Mouse (Mus musculus): ENCODE results near the gene Dydc1. TPM values are rescaled to one million over a fixed set of nuclear protein-coding genes. Genes with fewer than 3 reads are reported as not detected.
"Not testable (repeated sequence)": the region's sequence is repeated elsewhere in the genome, so short reads cannot be mapped to it uniquely, and the experiment has no call there.

The Dydc1 gene
- not detected for total RNA-seq (2021)

DNA sequence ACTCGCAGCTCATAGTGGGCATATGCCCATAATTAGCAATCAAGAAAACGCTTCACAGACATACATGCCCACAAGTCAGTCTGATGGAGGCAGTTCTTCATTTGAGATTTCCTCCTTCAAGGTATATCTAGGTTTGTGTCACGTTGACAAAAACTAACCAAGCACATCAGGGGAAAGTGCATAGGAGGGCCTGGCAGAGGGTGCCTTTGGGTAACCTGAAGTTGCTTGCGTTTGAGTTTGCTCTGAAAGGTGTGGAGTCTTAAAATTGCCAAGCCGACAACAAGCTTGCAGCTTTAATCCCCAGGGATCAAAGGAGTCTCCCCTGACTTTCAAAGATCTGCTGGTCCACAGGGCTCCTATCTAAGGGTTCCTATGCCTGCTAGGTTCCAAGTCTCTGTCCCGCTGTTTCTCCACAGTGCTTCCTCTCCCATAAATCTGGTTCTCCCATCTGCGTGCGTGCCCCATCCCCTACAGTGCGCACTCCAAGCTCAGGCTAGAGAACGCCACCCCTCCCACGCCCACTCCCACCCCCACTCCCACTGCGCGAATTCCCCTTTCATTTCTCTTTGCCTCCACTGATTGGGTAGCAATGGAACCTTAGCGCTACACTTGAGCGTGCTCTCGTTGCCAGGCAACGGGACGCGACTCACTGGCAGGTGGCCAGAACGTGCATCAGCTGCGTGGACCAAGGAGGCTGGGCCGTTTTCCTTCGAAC lies at the start of gene Dydc1:
TSS of gene Dydc1 (plus strand) at position 683 of the 715 bp plus-strand sequence.
- DNase-seq: peak; percentile 24 to 46
- intact Hi-C loops (cut with DNase I): no loop called here

DNA sequence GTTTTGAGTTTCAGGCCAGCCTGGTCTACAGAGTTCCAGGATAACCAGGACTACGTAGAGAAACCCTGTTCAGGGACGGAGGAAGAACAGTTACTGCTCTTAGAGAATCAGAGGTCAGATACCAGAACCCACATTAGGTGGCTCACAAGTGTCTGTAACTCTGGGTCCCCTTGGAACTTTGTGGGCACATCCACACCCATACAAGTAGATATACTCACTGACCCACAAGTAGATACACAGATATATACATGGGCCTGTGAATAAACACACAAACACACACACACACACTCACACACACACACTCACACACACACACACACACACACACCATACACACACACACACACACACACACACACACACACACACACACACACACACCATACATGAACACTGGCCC lies 47.6 kb upstream of the Dydc1 start:
- intact Hi-C loops (cut with DNase I): no loop called here
- no peak for DNase-seq

DNA sequence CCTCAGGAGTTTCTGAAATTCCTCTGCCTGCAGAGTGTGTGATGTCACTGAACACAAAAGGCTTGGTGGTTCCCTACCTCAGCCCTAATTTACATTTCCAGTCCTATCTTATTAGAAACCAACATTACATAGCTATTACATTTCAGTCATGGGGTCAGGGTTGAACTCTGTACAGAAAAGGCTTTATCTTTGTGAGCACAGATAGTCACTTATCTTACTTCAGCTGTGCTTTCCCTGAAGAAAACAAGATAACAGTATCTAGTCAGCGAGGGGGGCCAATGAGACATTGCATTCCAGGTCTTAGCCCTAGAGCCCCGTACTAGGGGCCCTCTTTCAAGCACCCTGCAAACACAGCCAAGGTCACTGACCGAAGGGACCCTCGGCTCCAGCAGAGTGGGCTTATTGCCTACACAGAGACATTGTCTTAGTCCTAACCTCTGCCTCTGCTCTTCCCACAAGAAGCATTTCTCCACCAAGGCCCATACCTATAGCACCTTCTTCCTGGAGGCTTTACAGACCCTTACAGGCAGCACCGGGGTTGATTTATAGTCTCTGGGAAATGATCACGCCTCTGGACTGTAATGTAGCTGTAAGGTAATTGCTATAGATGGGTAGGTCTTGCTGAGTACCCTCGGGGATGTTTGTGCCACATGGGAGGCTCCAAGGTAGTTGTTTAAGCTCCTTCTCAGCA lies 47.0 kb upstream of the Dydc1 start:
- DNase-seq: no peak
- intact Hi-C loops (cut with DNase I): no loop called here

DNA sequence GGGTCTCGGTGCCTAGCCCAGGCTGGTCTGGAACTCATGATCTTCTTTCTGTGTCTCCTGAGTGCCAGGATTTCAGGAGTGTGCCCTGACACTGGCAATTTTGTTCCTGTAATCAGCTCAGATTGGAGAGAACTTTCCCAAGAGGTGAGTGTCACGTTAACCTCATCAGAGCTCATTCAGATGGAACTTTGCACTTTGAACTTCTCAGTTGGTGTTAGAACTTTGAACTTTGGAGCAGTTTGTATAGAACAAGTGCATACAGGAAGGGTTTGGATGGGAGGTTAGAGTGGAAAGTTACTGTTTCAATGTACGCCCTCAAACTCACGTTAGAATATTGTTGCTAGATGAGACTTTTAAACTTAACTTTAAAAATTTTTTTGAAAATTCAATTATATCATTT lies 43.4 kb upstream of the Dydc1 start:
- DNase-seq: no peak

DNA sequence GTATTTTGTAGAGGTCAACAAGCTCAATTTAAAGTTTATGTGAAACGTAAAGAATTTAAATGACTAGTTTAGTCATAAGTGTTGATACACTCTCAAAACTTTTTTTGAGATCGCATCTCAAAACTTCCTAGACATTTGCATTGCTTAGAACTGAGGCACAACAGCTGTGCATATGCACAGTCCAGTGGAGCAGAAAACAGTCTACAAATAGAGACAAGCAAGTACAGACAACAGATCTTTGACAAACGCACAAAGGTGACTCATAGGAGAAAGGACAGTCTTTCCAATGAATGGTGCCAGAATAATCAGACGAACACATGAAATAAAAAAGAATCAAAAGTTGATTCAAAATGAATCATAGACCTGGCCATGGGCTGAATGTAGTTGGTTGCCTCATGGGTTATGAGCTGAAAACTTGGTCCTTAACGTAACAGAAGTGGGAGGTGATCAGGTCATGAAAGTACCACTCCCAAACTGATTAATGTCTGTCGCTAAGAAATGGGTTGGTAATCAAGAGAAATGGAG lies 41.7 kb upstream of the Dydc1 start:
- intact Hi-C loops (cut with DNase I): loop anchor here (10.0 kb wide), 1 partner anchor 1496 kb away; no protein-coding TSS in a partner anchor
- DNase-seq: no peak

More for the DNA sequence above, 43.4 kb upstream of the Dydc1 start:
- intact Hi-C loops (cut with DNase I): no loop called here

DNA sequence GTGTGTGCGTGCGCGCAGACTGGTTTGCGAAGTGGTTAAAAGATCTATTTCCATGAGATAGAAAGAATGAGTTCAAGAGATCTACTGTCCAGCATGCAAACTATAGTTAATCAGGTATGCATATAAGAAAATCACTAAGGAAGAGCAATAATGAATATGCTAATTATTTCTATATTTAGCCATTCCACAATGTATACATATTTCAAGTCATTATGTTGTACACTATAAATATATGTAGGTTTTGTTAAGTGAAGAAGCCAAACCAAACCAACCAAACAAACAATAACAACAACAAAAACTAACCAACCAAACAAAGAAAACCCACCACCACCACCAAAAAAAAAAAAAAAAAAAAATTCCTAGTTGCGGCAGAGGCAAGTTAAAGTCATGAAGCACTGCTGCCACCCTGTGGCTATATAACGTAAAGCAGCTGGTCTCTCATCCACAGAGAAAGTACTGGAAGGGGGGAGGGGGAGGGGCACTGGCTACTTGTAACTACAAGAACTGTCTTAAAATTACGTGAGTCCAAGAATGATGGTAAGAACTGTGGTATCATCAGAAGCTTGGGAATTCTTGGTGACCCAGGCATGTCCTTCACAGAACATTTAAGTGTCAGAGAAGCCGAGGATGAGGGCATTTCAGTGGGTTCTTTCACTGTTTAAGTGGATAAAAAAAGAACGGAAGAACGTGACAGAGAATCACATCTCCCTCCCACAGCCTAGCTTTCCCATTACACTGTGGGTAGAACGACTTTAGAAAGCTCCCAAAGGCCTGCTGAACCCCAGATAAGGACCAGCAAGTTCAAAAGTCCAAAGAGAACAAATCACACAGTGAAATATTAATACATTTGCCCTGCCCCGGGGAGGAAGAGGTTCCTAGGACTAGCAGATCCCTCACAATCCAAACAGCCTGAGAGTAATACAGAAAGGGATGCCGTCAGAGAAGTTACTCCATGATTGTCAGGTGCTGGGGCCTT lies 39.3 kb upstream of the Dydc1 start:
- peak; percentile 62 to 78 for DNase-seq
- intact Hi-C loops (cut with DNase I): loop anchor here (1.0 to 10.0 kb wide), 3 partner anchors 54 to 1499 kb away; no protein-coding TSS in a partner anchor

DNA sequence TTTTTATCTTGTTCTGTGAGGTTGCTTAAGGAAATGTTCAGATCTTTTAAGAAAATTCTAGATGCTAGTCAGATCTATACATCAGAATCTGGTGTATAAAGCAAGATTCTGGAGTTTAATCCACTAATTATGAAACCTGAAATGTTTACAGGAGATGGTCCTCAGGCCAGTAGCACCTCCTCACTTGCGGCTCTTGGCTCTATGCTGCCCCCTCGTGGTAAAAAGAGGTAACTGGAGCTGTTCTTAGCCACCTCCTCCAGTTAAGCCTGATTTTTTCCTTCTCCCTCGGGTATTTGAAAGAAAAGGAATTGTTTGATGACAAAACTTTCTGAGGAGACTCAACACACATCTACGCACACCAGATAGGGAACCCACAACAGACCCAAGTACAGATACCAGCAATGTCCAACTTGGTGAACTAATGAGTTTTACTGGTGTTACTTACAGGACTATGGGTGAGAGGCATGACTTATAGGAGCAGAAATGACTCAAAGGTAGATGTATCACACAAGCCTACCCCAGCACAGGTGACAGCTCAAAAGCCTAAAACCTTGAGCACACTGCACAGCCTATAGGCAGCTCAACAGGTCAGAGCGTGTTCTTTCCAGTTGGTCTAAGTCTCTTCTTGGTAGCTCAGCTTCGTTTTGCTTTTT lies 37.4 kb upstream of the Dydc1 start:
- peak; percentile 47 to 67 for DNase-seq
- intact Hi-C loops (cut with DNase I): loop anchor here (10.0 kb wide), 1 partner anchor 1500 kb away; no protein-coding TSS in a partner anchor

DNA sequence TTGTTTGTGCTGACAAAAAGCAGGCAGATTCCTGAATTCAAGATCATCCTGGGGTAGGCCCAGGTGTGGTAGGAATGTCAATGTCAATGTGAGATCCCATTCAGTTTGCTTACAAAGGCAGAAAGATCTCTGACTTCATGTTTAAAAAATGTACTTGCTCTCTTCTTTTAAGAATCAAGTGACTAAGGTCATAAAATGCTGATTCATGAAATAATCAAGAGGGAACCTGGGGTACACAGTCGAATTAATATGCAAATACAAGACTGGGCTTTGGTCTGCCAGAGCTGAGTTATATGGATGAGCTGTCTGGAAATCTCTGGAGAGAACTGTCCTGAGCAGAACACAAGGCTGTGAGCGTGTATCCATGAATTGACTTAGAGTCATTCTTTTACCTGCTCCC lies 25.3 kb upstream of the Dydc1 start:
- DNase-seq: no peak
- intact Hi-C loops (cut with DNase I): no loop called here

DNA sequence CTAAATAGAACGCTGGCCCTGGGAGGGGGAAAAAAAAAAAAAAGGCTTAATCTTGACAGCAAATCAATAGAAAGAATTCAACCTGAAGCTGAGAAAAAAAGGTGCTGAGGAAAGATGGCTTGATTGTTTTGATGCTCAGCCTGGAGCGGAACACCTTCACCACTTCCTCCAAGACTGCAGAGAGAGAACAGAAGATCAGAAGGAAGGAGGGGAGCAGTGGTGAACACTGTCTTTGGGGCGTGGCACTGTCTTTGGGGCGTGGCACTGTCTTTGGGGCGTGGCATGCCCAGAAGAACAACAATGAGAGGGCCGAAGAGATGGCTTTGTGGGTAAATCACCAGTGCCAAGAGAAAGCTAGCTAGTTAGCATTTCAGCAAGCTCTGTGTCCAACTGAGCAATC lies 22.2 kb upstream of the Dydc1 start:
- intact Hi-C loops (cut with DNase I): no loop called here
- no peak for DNase-seq

DNA sequence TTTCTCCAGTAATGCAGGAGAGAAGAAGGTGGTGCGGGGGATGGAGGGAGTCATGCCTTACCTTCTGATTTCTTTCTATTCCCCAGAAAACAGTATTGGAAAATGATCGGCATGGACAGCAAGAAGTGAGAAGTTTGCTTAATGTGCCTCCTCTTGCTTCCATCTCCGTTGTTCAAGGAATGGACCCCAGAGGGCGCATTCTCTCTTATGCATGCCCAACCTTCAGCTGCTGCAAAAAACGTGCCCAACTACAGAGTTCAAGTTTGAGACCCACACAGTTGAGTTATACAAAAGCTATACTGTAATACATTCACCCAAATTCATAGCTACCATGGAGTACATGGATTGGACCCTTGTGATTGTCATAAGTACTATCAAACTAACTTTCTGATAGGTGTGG lies 20.2 kb upstream of the Dydc1 start:
- no peak for DNase-seq
- intact Hi-C loops (cut with DNase I): no loop called here

DNA sequence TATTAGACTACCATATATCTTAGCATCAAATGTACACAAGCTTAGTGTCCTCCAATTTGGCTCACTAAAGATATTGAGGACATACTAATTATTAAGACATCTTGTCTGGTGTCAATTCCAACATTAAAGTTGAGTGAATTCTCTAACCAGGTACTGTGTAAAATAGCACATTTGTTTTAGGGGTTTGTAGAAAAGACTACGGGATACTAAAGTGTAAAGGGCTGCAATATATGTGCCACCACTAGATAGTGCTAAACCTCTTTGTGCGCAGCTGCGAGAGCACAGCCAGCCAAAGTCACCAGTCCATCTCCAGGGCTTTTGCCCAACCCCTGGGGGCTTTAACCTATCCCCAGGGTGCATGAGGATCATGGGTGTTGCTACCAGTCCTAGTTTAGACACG lies 19.5 kb upstream of the Dydc1 start:
- DNase-seq; intact Hi-C loops (cut with DNase I): not testable (repeated sequence)

DNA sequence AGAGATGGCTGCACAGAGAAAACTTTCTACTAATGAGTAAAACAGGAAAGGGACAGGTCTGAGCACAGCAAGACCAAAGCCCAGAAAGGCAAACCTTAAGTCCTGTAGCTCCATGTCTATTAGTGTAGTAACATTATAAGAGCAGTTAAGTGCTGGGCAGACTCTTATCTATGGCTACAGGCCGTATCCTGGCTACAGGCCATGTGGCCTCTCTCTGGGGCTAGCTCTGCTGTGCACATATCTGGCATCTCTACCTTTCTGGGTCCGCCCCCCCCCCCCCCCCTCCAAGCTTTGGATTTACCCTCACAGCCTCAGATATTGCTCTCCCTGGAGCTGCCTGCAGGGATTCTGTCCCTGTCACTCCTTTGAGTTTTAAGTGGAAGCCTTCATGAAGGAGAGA lies 7.5 kb upstream of the Dydc1 start:
- no peak for DNase-seq

DNA sequence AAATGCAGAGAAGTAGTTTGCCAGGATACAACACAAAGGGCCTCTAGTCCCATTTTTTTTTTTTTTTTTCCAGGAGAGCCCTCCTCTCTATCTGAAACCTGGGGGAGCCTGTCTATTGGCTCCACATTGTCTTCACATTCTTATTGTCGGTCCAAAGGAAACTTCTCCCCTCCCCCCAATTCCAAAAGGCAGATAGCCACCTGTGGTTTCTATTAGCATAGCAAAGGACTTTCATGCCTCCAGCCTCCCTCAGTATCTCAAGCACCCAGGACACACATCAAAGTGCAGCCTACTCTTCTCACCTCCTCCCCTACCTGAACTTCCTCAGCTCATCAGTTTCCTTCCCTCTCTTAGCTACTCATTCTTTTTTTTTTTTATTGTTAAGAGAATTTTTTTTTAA lies 6.3 kb upstream of the Dydc1 start:
- DNase-seq: no peak
- intact Hi-C loops (cut with DNase I): no loop called here

More for the DNA sequence above, 7.5 kb upstream of the Dydc1 start:
- intact Hi-C loops (cut with DNase I): no loop called here

DNA sequence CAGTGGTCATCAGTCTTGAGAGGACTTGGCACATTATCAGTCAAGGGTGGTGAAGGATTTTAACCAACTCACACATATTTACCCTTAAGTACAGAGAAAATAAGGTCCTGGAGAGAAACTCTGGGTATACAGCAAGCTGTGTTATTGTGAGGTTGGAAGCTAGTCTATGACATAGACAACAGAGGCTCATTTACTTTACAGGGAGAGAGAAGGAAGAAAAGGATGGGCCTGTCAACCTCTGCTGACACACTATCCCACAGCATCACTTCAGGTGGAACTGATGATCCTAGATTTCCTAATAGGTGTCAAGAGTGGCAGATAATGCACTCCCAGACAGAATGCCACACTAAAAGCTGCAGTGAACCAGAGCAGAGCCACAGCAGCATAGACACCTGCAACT lies 3.6 kb upstream of the Dydc1 start, which contains the start of gene Dydc2:
TSS of gene Dydc2 (minus strand) at position 101 of the 400 bp plus-strand sequence.
- DNase-seq: no peak
- intact Hi-C loops (cut with DNase I): no loop called here

DNA sequence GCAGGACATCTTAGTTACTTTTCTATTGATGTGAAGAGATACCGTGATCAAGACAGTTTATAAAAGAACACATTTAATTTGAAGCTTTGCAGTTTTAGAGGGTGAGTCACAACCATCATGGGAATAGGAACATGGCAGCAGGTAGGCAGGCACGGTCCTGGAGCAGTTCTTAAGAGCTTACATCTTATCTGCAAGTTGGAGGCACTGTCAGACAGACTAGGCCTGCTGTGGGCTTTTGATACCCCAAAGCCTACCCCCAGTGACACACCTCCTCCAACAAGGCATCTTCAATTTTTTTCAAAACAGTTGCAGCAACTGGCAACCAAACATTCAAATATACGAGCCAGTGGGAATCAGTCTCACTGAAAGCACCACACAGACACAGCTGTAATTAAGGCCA lies 2.4 kb upstream of the Dydc1 start:
- no peak for DNase-seq
- intact Hi-C loops (cut with DNase I): no loop called here

DNA sequence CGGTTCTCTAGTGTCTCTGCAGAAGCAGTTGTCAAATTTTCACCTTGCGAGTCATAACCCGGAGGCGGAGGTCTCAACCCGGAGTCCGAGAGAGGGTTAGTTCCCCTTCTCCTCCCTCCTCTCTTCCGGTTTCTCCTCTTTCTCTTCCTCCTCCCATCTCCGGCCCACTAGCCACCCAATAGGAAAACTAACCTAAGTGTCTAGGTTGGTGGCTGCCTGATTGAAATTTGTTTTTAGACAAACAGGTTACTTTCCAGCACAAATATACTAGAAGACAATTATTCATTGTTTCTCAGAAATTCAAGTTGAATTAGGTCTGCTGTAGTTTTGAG lies 199 bp downstream of the Dydc1 start:
- no peak for DNase-seq
- intact Hi-C loops (cut with DNase I): no loop called here

DNA sequence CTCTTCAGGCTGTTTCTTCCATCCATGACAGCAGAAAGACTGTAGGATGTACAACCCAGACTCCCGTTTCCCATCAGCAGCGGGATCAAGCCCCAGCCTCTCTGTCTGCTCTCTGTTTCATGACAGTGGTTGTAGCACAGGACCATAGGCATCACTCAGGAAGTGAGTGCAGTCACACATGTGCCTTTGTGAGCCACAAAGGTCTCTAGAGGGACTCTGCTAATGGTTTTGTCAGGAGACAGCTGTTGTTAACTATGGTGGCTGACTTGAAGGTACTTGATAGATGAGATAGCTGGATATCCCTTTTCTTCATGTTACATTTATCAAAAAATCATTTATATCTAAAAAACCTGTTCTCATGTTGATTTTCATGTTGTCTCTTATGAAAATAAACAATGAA lies 9.7 kb downstream of the Dydc1 start:
- intact Hi-C loops (cut with DNase I): no loop called here
- no peak for DNase-seq

DNA sequence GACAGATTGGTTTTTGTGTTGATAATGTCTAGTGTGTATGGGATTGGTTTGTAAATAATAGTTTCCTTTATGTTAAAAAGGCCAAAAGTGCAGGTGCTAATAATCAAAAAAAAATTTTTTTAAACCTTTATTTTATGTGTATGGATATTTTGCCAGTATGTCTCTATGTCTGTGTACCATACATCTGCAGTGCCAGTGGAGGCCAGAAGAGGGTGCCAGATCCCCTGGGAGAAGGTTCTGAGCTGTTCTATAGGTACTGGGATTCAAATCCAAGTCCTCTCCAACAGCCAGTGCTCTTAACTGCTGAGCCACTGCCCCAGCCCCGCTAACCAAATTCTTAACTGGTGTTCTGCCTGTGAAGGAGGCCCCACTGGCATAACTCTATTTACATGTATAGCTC lies 14.8 kb downstream of the Dydc1 start:
- no peak for DNase-seq
- intact Hi-C loops (cut with DNase I): no loop called here

DNA sequence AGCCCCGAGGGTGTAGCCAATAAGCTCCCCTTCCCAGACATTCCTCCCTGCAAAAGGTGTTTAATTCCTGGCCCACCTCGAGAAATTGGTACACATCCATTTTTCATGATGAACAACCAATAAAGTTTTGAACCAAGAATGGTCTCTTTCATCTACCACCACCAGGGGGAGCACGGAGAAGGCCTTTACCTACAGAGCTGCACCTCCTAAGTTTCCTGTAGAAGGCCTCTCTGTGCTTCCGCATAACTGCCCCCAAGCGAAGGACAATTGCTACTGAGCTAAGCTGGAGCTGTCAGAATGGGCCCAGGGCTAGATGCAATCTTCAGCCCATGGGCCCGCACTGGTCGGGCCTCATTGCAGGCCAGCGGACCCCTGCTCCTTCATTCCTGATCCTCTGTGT lies 18.1 kb downstream of the Dydc1 start:
- DNase-seq: peak; percentile 3 to 5
- intact Hi-C loops (cut with DNase I): no loop called here

DNA sequence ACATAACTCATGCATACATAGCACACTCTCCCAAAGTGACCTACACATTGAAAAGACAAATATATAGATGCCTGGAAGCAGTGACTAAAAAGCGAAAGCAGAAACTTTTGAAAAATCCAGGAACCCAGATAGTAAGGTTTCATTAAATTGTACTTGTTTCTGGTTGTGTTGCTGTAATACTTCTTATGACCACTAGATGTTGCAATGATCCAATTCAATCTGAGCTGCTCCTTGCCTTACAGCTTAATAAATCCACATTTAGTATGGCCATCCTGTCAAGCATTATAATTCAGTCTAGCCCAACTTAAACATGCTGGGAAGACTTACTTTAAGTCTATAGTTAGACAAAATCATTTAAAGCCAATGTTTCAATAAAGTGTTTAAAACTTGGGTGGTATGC lies 21.4 kb downstream of the Dydc1 start:
- intact Hi-C loops (cut with DNase I): loop anchor here (2.0 kb wide), 1 partner anchor 69 kb away; no protein-coding TSS in a partner anchor
- DNase-seq: no peak
